Mouse (Mus musculus) bone marrow, adult 2 months (tissue): Measurements from ENCODE around the gene Fam178b.

Experiments used
- CTCF ChIP-seq: fragments of 200-500 bp; IDR thresholded peaks from 2 replicates; pipeline ENCODE4 v1.5.1; 2011; ENCODE audit warnings: low read length, control low read depth; ENCODE audit not compliant: control insufficient read depth, insufficient read depth
- POLR2A ChIP-seq: fragments of 200-500 bp; IDR thresholded peaks from 2 replicates; pipeline ENCODE4 v1.6.1; 2011; ENCODE audit warnings: low read depth, mild to moderate bottlenecking, control low read depth, low read length, borderline replicate concordance; ENCODE audit not compliant: control insufficient read depth

DNA sequence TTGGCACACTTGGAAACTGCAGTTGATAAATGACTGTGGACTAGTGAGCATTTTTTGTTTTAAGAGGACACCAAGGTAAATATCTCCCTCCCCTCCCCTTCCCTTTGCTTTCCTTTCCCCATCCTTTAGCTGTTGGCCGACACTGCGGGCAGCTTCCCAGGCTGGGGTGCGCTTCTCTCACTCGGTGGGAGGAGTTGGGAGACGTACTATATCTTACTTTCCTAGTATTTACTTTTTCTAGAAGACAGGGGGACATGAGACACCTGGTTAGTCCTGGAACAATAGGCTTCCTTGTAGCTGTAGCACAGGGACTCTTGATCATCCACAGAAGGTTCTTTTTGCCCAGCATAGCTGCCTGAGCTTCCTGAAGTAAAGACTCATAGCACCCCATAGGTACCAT is 158.9 kb downstream of the Fam178b start:
- TF ChIP-seq POLR2A (no peak), CTCF (no peak)
